Mouse (Mus musculus) embryonic facial prominence, embryonic 11.5 days (tissue): ENCODE data around the gene 1700029I15Rik. TPM values are rescaled to one million over a fixed set of nuclear protein-coding genes. Genes with fewer than 3 reads are reported as not detected.

ENCODE experiments used
- ATAC-seq: fragments of 200-750 bp; cut with Nextera tagmentation; replicated peaks from 2 replicates; pipeline ENCODE4 v1.8.0; 2017; ENCODE audit warnings: low read depth; ENCODE audit not compliant: insufficient number of reproducible peaks, low FRiP score, low TSS enrichment
- DNase-seq: peaks from one replicate; pipeline ENCODE4 v3.0.0-alpha.2; 2015; ENCODE audit warnings: low spot score
- H3K27ac ChIP-seq: fragments of 300-500 bp; sonication (generic); replicated peaks from 2 replicates; pipeline ENCODE4 v1.5.1; 2014; ENCODE audit warnings: mild to moderate bottlenecking, low read depth, low read length, control low read depth
- H3K27me3 ChIP-seq: fragments of 300-500 bp; sonication (generic); 2 replicates; pipeline ENCODE4 v1.6.1; 2014; ENCODE audit warnings: mild to moderate bottlenecking, low read length, moderate library complexity, mixed read lengths; ENCODE audit not compliant: control insufficient read depth, insufficient read depth
- H3K36me3 ChIP-seq: fragments of 300-500 bp; sonication (generic); replicated peaks from 2 replicates; pipeline ENCODE4 v1.6.1; 2014; ENCODE audit warnings: low read depth, mild to moderate bottlenecking, low read length, moderate library complexity, mixed read lengths; ENCODE audit not compliant: control insufficient read depth, insufficient read depth
- H3K4me1 ChIP-seq: fragments of 300-500 bp; sonication (generic); 2 replicates; pipeline ENCODE4 v1.6.1; 2014; ENCODE audit warnings: low read length, mixed read lengths; ENCODE audit not compliant: control insufficient read depth, insufficient read depth
- H3K4me2 ChIP-seq: fragments of 300-500 bp; sonication (generic); 2 replicates; pipeline ENCODE4 v1.6.1; 2014; ENCODE audit warnings: low read depth, mild to moderate bottlenecking, control low read depth, low read length, moderate library complexity
- H3K4me3 ChIP-seq: fragments of 300-500 bp; sonication (generic); 2 replicates; pipeline ENCODE4 v1.5.1; 2014; ENCODE audit warnings: low read depth, low read length, control low read depth
- H3K9ac ChIP-seq: fragments of 300-500 bp; sonication (generic); replicated peaks from 2 replicates; pipeline ENCODE4 v1.6.1; 2014; ENCODE audit warnings: mild to moderate bottlenecking, control low read depth, low read length
- H3K9me3 ChIP-seq: fragments of 300-500 bp; sonication (generic); replicated peaks from 2 replicates; pipeline ENCODE4 v1.6.1; 2016; ENCODE audit warnings: mild to moderate bottlenecking, low read length, inconsistent platforms, mixed read lengths; ENCODE audit not compliant: control insufficient read depth
- WGBS: fragments of 180-500 bp; shearing (Covaris S2); extraction: QIAGEN DNeasy Blood & Tissue Kit; methylation state at CpG from one replicate; pipeline ENCODE4 v1.1.7; 2014; 5-methylcytosine and 5-hydroxymethylcytosine counted together
- polyA plus RNA-seq: library from polyadenylated mRNA; unstranded; fragments of >200 nt; fragmentation: Nextera tagmentation; extraction: Ambion mirVana; gene quantifications from 2 replicates; pipeline ENCODE4 v1.2.1, GENCODE M21; 2014

1700029I15Rik gene
- polyA plus RNA-seq, result 1.6 and 1.9 TPM in 2 replicates

GRCm38 (mm10) chr2:92381901-92382588 is at the start of gene 1700029I15Rik:
Gene 1700029I15Rik, plus strand, starts transcription at chr2:92382538.
- no peaks in the 10 kb centered on the region for H3K9me3 ChIP-seq
- H3K4me2 ChIP-seq, result no peak within 1 kb of the TSS
- WGBS, result 84% methylated on average over 5 of the region's 5 CpGs
- H3K36me3 ChIP-seq, result peaks cover 4% of the 10 kb centered on the region; the same call in 1 of the 2 replicates
- DNase-seq (no peak), ATAC-seq (no peak)
- no peak within 1 kb of the TSS for H3K27ac ChIP-seq
- H3K4me3 ChIP-seq, result no peak within 1 kb of the TSS
- H3K9ac ChIP-seq, result no peak within 1 kb of the TSS
- no peaks in the 10 kb centered on the region for H3K27me3 ChIP-seq
- H3K4me1 ChIP-seq, result no peaks in the 10 kb centered on the region

GRCm38 (mm10) chr2:92342418-92342817 is 39.9 kb upstream of the 1700029I15Rik start:
- Histone ChIP-seq H3K27me3 (no peaks in the 10 kb centered on the region), H3K4me2 (no peak overlapping the region), H3K9ac (no peak overlapping the region), H3K27ac (no peak overlapping the region), H3K4me1 (no peaks in the 10 kb centered on the region), H3K36me3 (no peaks in the 10 kb centered on the region), H3K9me3 (no peaks in the 10 kb centered on the region), H3K4me3 (no peak overlapping the region)
- DNase-seq (no peak), ATAC-seq (no peak)

- WGBS, result 81% methylated on average over 2 of the region's 2 CpGs
- no peak overlapping the region for H3K4me2 ChIP-seq
- no peaks in the 10 kb centered on the region; the same call in 1 of the 2 replicates for H3K36me3 ChIP-seq
Observed at GRCm38 (mm10) chr2:92347191-92347590, 35.1 kb upstream of the 1700029I15Rik start.

GRCm38 (mm10) chr2:92349589-92350425 is 32.5 kb upstream of the 1700029I15Rik start:
- no peaks in the 10 kb centered on the region; the same call in 1 of the 2 replicates for H3K36me3 ChIP-seq
- no peaks in the 10 kb centered on the region for H3K27me3 ChIP-seq
- DNase-seq, result no peak
- WGBS, result 52% methylated on average over 6 of the region's 6 CpGs
- no peaks in the 10 kb centered on the region for H3K9me3 ChIP-seq
- ATAC-seq, result no peak
- no peak overlapping the region for H3K4me2 ChIP-seq
- no peak overlapping the region for H3K4me3 ChIP-seq
- no peak overlapping the region for H3K27ac ChIP-seq
- no peak overlapping the region for H3K9ac ChIP-seq
- no peaks in the 10 kb centered on the region for H3K4me1 ChIP-seq

More at GRCm38 (mm10) chr2:92347191-92347590, 35.1 kb upstream of the 1700029I15Rik start:
- no peaks in the 10 kb centered on the region for H3K4me1 ChIP-seq
- no peaks in the 10 kb centered on the region for H3K9me3 ChIP-seq
- no peaks in the 10 kb centered on the region for H3K27me3 ChIP-seq
- DNase-seq (no peak), ATAC-seq (no peak)
- no peak overlapping the region for H3K27ac ChIP-seq
- no peak overlapping the region for H3K4me3 ChIP-seq
- H3K9ac ChIP-seq, result no peak overlapping the region

GRCm38 (mm10) chr2:92350686-92351085 is 31.7 kb upstream of the 1700029I15Rik start:
- Histone ChIP-seq H3K4me3 (no peak overlapping the region), H3K4me1 (no peaks in the 10 kb centered on the region), H3K9ac (no peak overlapping the region), H3K27me3 (no peaks in the 10 kb centered on the region), H3K36me3 (no peaks in the 10 kb centered on the region; the same call in 1 of the 2 replicates), H3K9me3 (no peaks in the 10 kb centered on the region), H3K27ac (no peak overlapping the region), H3K4me2 (no peak overlapping the region)
- 50% methylated on average over 5 of the region's 5 CpGs for WGBS
- no peak for DNase-seq
- ATAC-seq, result no peak

GRCm38 (mm10) chr2:92353402-92353801 is 28.9 kb upstream of the 1700029I15Rik start:
- no peaks in the 10 kb centered on the region for H3K27me3 ChIP-seq
- ATAC-seq (no peak), DNase-seq (no peak)
- H3K27ac ChIP-seq, result no peak overlapping the region
- no peak overlapping the region for H3K9ac ChIP-seq
- no peak overlapping the region for H3K4me3 ChIP-seq
- no peak overlapping the region for H3K4me2 ChIP-seq
- 61% methylated on average over 5 of the region's 5 CpGs for WGBS
- no peaks in the 10 kb centered on the region for H3K9me3 ChIP-seq
- no peaks in the 10 kb centered on the region for H3K4me1 ChIP-seq
- no peaks in the 10 kb centered on the region; the same call in 1 of the 2 replicates for H3K36me3 ChIP-seq

GRCm38 (mm10) chr2:92354224-92354623 is 28.1 kb upstream of the 1700029I15Rik start:
- H3K4me3 ChIP-seq, result no peak overlapping the region
- H3K27ac ChIP-seq, result no peak overlapping the region
- no peak overlapping the region for H3K4me2 ChIP-seq
- no peak for ATAC-seq
- no peak for DNase-seq
- no peaks in the 10 kb centered on the region for H3K9me3 ChIP-seq
- no peaks in the 10 kb centered on the region; the same call in 1 of the 2 replicates for H3K36me3 ChIP-seq
- no peak overlapping the region for H3K9ac ChIP-seq
- WGBS, result 49% methylated on average over 6 of the region's 6 CpGs
- no peaks in the 10 kb centered on the region for H3K4me1 ChIP-seq
- no peaks in the 10 kb centered on the region for H3K27me3 ChIP-seq

GRCm38 (mm10) chr2:92359301-92359700 is 23.0 kb upstream of the 1700029I15Rik start:
- Histone ChIP-seq H3K9me3 (no peaks in the 10 kb centered on the region), H3K9ac (no peak overlapping the region), H3K4me2 (no peak overlapping the region), H3K4me3 (no peak overlapping the region), H3K27ac (no peak overlapping the region), H3K27me3 (no peaks in the 10 kb centered on the region), H3K36me3 (no peaks in the 10 kb centered on the region; the same call in 1 of the 2 replicates), H3K4me1 (no peaks in the 10 kb centered on the region)
- DNase-seq, result no peak
- WGBS, result 89% methylated on average over 2 of the region's 2 CpGs
- ATAC-seq, result no peak
